Mouse (Mus musculus): ENCODE data around the gene Ssbp2. TPM values are rescaled to one million over a fixed set of nuclear protein-coding genes. Genes with fewer than 3 reads are reported as not detected.

Ssbp2 gene
- total and polyA plus RNA-seq, 3 experiments = 12.6 to 38.4 TPM; not detected in 1

GRCm38 (mm10) chr13:91680764-91681437 lies 220.8 kb downstream of the Ssbp2 start:
- no peak overlapping the region for H3K27ac ChIP-seq (ENCODE audit: control insufficient read depth, low read depth, low read length)
- H3K79me2 ChIP-seq (ENCODE audit: control insufficient read depth, insufficient read depth, low read length, poor library complexity) = no peaks in the 10 kb centered on the region
- no peaks in the 10 kb centered on the region; a peak in 1 of 4 replicates for H3K36me3 ChIP-seq (ENCODE audit: control insufficient read depth in 1 of 2, insufficient read depth in 2 of 2, low read length in 2 of 2)
- H3K9ac ChIP-seq (ENCODE audit: control insufficient read depth, low read depth, low read length, poor library complexity, severe bottlenecking) = no peak overlapping the region
- no peak overlapping the region for H3K4me3 ChIP-seq (ENCODE audit: control insufficient read depth in 1 of 2, insufficient read depth in 1 of 2, low read depth in 2 of 2, low read length in 2 of 2)
- H3K4me1 ChIP-seq (ENCODE audit: control insufficient read depth in 1 of 2, insufficient read depth in 2 of 2, low read length in 2 of 2) = peaks cover 0 to 4% of the 10 kb centered on the region in 2 experiments; a peak in 2 of 4 replicates
- H3K9me3 ChIP-seq (replicated peaks; ENCODE audit: insufficient read depth, low read length) = no peaks in the 10 kb centered on the region
- TF ChIP-seq MAX (IDR thresholded peaks at IDR 0.05; ENCODE audit: low read length) = no peak
- TF ChIP-seq CTCF (IDR thresholded peaks at IDR 0.05 in 2 of 3, conservative IDR thresholded peaks at IDR 0.05 in 1 of 3; ENCODE audit: control insufficient read depth in 1 of 3, insufficient read depth in 1 of 3, low read depth in 2 of 3, low read length in 3 of 3, poor library complexity in 1 of 3, severe bottlenecking in 1 of 3) = no peak
- no peak for TF ChIP-seq MEF2A (IDR thresholded peaks at IDR 0.05; ENCODE audit: extremely low read depth, insufficient replicate concordance, low read depth, low read length, poor library complexity, severe bottlenecking)
- TF ChIP-seq RCOR1 (IDR thresholded peaks at IDR 0.05; ENCODE audit: low read depth, low read length) = no peak
- no peak for TF ChIP-seq POLR2A (IDR thresholded peaks at IDR 0.05; ENCODE audit: control insufficient read depth in 1 of 2, insufficient read depth in 1 of 2, low read depth in 1 of 2, low read length in 2 of 2, poor library complexity in 1 of 2)
- no peak for TF ChIP-seq MAZ (IDR thresholded peaks at IDR 0.05; ENCODE audit: low read depth, low read length)
- TF ChIP-seq NELFE (IDR thresholded peaks at IDR 0.05; ENCODE audit: low read depth, low read length) = no peak
- TF ChIP-seq TBP (IDR thresholded peaks at IDR 0.05; ENCODE audit: low read depth, low read length) = no peak
- no peak for TF ChIP-seq JUND (IDR thresholded peaks at IDR 0.05; ENCODE audit: low read depth, low read length)
- no peak for TF ChIP-seq ZKSCAN1 (IDR thresholded peaks at IDR 0.05; ENCODE audit: low read depth, low read length)
- TF ChIP-seq SMC3 (IDR thresholded peaks at IDR 0.05; ENCODE audit: low read depth, low read length) = no peak
- TF ChIP-seq USF1 (IDR thresholded peaks at IDR 0.05; ENCODE audit: low read depth, low read length) = no peak
- TF ChIP-seq E2F4 (IDR thresholded peaks at IDR 0.05; ENCODE audit: borderline replicate concordance, low read depth, low read length) = no peak
- TF ChIP-seq BHLHE40 (IDR thresholded peaks at IDR 0.05; ENCODE audit: borderline replicate concordance, low read depth, low read length) = no peak
- no peak for TF ChIP-seq ZC3H11A (IDR thresholded peaks at IDR 0.05; ENCODE audit: low read depth, low read length)
- DNase-seq (ENCODE audit: low read depth, low spot score) = no peak
- H3K27me3 ChIP-seq (ENCODE audit: control insufficient read depth in 1 of 2, insufficient read depth in 2 of 2, low read length in 2 of 2) = no peaks in the 10 kb centered on the region

DNA sequence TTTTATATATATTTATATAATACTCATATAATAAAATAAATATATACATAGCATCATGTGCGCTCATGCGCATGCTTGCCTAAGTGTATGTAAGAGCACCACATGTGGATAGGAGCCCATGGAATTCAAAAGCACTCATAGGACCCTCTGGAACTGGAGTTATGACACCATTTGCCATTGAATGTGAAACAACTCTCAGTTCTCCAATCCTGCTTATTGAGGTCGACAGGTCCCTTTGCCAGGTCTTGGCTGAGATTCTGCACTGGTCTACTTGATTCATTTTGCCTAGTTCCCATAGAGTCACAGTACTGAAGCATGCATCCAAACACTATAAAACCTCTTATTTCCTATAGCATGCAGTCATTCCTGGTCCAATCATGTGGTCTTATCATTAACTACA lies 221.4 kb downstream of the Ssbp2 start:
- DNase-seq (ENCODE audit: low read depth, low spot score) = no peak
- no peak overlapping the region for H3K9ac ChIP-seq (ENCODE audit: control insufficient read depth, low read depth, low read length, poor library complexity, severe bottlenecking)
- H3K79me2 ChIP-seq (ENCODE audit: control insufficient read depth, insufficient read depth, low read length, poor library complexity) = no peaks in the 10 kb centered on the region
- H3K9me3 ChIP-seq (replicated peaks; ENCODE audit: insufficient read depth, low read length) = no peaks in the 10 kb centered on the region
- no peak for TF ChIP-seq POLR2A (IDR thresholded peaks at IDR 0.05; ENCODE audit: control insufficient read depth in 1 of 2, insufficient read depth in 1 of 2, low read depth in 1 of 2, low read length in 2 of 2, poor library complexity in 1 of 2)
- no peak for TF ChIP-seq POLR2AphosphoS2 (IDR thresholded peaks at IDR 0.05; ENCODE audit: low read length)
- no peak for TF ChIP-seq MAX (IDR thresholded peaks at IDR 0.05; ENCODE audit: low read length)
- TF ChIP-seq ZC3H11A (IDR thresholded peaks at IDR 0.05; ENCODE audit: low read depth, low read length) = no peak
- no peak for TF ChIP-seq ZKSCAN1 (IDR thresholded peaks at IDR 0.05; ENCODE audit: low read depth, low read length)
- no peak for TF ChIP-seq SMC3 (IDR thresholded peaks at IDR 0.05; ENCODE audit: low read depth, low read length)
- no peak for TF ChIP-seq ZMIZ1 (IDR thresholded peaks at IDR 0.05; ENCODE audit: low read depth, low read length)
- TF ChIP-seq EP300 (IDR thresholded peaks at IDR 0.05; ENCODE audit: low read depth in 1 of 2, low read length in 2 of 2) = no peak
- TF ChIP-seq NELFE (IDR thresholded peaks at IDR 0.05; ENCODE audit: low read depth, low read length) = no peak
- TF ChIP-seq GATA1 (IDR thresholded peaks at IDR 0.05; ENCODE audit: low read depth, low read length) = no peak
- no peak for TF ChIP-seq RCOR1 (IDR thresholded peaks at IDR 0.05; ENCODE audit: low read depth, low read length)
- no peak for TF ChIP-seq ETS1 (IDR thresholded peaks at IDR 0.05; ENCODE audit: low read depth, low read length)
- H3K4me1 ChIP-seq (ENCODE audit: control insufficient read depth in 1 of 2, insufficient read depth in 2 of 2, low read length in 2 of 2) = peaks cover 0 to under 1% of the 10 kb centered on the region in 2 experiments; a peak in 2 of 4 replicates
- no peak overlapping the region for H3K27ac ChIP-seq (ENCODE audit: control insufficient read depth, low read depth, low read length)
- H3K4me3 ChIP-seq (ENCODE audit: control insufficient read depth in 1 of 2, insufficient read depth in 1 of 2, low read depth in 2 of 2, low read length in 2 of 2) = no peak overlapping the region
- H3K36me3 ChIP-seq (ENCODE audit: control insufficient read depth in 1 of 2, insufficient read depth in 2 of 2, low read length in 2 of 2) = no peaks in the 10 kb centered on the region; a peak in 1 of 4 replicates
- no peaks in the 10 kb centered on the region for H3K27me3 ChIP-seq (ENCODE audit: control insufficient read depth in 1 of 2, insufficient read depth in 2 of 2, low read length in 2 of 2)

All from MEL (cell line).